Mouse (Mus musculus): ENCODE measurements around the gene Zcchc2. TPM values are rescaled to one million over a fixed set of nuclear protein-coding genes. Genes with fewer than 3 reads are reported as not detected.

Gene Zcchc2
- polyA plus RNA-seq, 2 experiments, result 2.8 to 12.1 TPM

GRCm38 (mm10) chr1:106069867-106070543, 79.8 kb downstream of the Zcchc2 start:
- 64% methylated on average over 7 of the region's 7 CpGs for WGBS
- Histone ChIP-seq H3K4me2 (replicated peaks; ENCODE audit: low read depth, low read length, severe bottlenecking) (no peak overlapping the region), H3K27ac (replicated peaks; ENCODE audit: low read depth, low read length) (no peak overlapping the region), H3K9me3 (ENCODE audit: control insufficient read depth, low read length) (no peaks in the 10 kb centered on the region), H3K4me1 (ENCODE audit: control insufficient read depth, insufficient read depth, low read length) (peaks cover 2% of the 10 kb centered on the region; the same call in 1 of the 2 replicates), H3K27me3 (ENCODE audit: control insufficient read depth, insufficient read depth, low read length) (no peaks in the 10 kb centered on the region), H3K36me3 (ENCODE audit: control insufficient read depth, insufficient read depth, low read length) (no peaks in the 10 kb centered on the region), H3K4me3 (replicated peaks; ENCODE audit: low read length) (no peak overlapping the region), H3K9ac (ENCODE audit: low read depth, low read length, severe bottlenecking) (no peak overlapping the region)
- ATAC-seq (ENCODE audit: low FRiP score, low read depth), result no peak
- TF ChIP-seq POLR2A (IDR thresholded peaks at IDR 0.05; ENCODE audit: borderline replicate concordance, extremely low read depth, insufficient read depth, insufficient read length), result no peak
- no peak for DNase-seq (ENCODE audit: low spot score)

- H3K4me3 ChIP-seq (replicated peaks; ENCODE audit: low read length), result no peak overlapping the region
- H3K27me3 ChIP-seq (ENCODE audit: control insufficient read depth, insufficient read depth, low read length), result no peaks in the 10 kb centered on the region
- no peak overlapping the region for H3K9ac ChIP-seq (ENCODE audit: low read depth, low read length, severe bottlenecking)
- no peak overlapping the region for H3K27ac ChIP-seq (replicated peaks; ENCODE audit: low read depth, low read length)
- H3K4me2 ChIP-seq (replicated peaks; ENCODE audit: low read depth, low read length, severe bottlenecking), result no peak overlapping the region
- 59% methylated on average over 4 of the region's 4 CpGs for WGBS
- H3K4me1 ChIP-seq (ENCODE audit: control insufficient read depth, insufficient read depth, low read length), result peaks cover 2% of the 10 kb centered on the region; the same call in 1 of the 2 replicates
- ATAC-seq (ENCODE audit: low FRiP score, low read depth) (no peak), DNase-seq (ENCODE audit: low spot score) (no peak)
- no peak for TF ChIP-seq POLR2A (IDR thresholded peaks at IDR 0.05; ENCODE audit: borderline replicate concordance, extremely low read depth, insufficient read depth, insufficient read length)
- no peaks in the 10 kb centered on the region for H3K36me3 ChIP-seq (ENCODE audit: control insufficient read depth, insufficient read depth, low read length)
- H3K9me3 ChIP-seq (ENCODE audit: control insufficient read depth, low read length), result no peaks in the 10 kb centered on the region
These were observed 80.6 kb downstream of the Zcchc2 start for GRCm38 (mm10) chr1:106070814-106071213.

GRCm38 (mm10) chr1:106071237-106072070, 81.2 kb downstream of the Zcchc2 start:
- ATAC-seq (ENCODE audit: low FRiP score, low read depth) (peak; percentile 60; the same call in 1 of the 2 replicates), DNase-seq (ENCODE audit: low spot score) (peak; percentile 79)
- H3K4me3 ChIP-seq (replicated peaks; ENCODE audit: low read length), result no peak overlapping the region
- 0 out of 2 replicates have a peak overlapping the region, but pooled peaks have one; percentile 25 for H3K9ac ChIP-seq (ENCODE audit: low read depth, low read length, severe bottlenecking)
- 11% methylated on average over 9 of the region's 9 CpGs for WGBS
- no peak for TF ChIP-seq POLR2A (IDR thresholded peaks at IDR 0.05; ENCODE audit: borderline replicate concordance, extremely low read depth, insufficient read depth, insufficient read length)
- no peak overlapping the region; the same call in 1 of the 2 replicates for H3K4me2 ChIP-seq (replicated peaks; ENCODE audit: low read depth, low read length, severe bottlenecking)
- H3K27ac ChIP-seq (replicated peaks; ENCODE audit: low read depth, low read length), result no peak overlapping the region
- H3K36me3 ChIP-seq (ENCODE audit: control insufficient read depth, insufficient read depth, low read length), result no peaks in the 10 kb centered on the region
- H3K9me3 ChIP-seq (ENCODE audit: control insufficient read depth, low read length), result no peaks in the 10 kb centered on the region
- H3K27me3 ChIP-seq (ENCODE audit: control insufficient read depth, insufficient read depth, low read length), result no peaks in the 10 kb centered on the region
- H3K4me1 ChIP-seq (ENCODE audit: control insufficient read depth, insufficient read depth, low read length), result peaks cover 2% of the 10 kb centered on the region; the same call in 1 of the 2 replicates

- H3K4me2 ChIP-seq (replicated peaks; ENCODE audit: low read depth, low read length, severe bottlenecking), result no peak overlapping the region; the same call in 1 of the 2 replicates
- no peak overlapping the region for H3K4me3 ChIP-seq (replicated peaks; ENCODE audit: low read length)
- H3K9ac ChIP-seq (ENCODE audit: low read depth, low read length, severe bottlenecking), result 0 out of 2 replicates have a peak overlapping the region, but pooled peaks have one; percentile 25
- H3K36me3 ChIP-seq (ENCODE audit: control insufficient read depth, insufficient read depth, low read length), result no peaks in the 10 kb centered on the region
- no peak for DNase-seq (ENCODE audit: low spot score)
- no peaks in the 10 kb centered on the region for H3K27me3 ChIP-seq (ENCODE audit: control insufficient read depth, insufficient read depth, low read length)
- TF ChIP-seq POLR2A (IDR thresholded peaks at IDR 0.05; ENCODE audit: borderline replicate concordance, extremely low read depth, insufficient read depth, insufficient read length), result no peak
- under 1% methylated on average over 10 of the region's 10 CpGs for WGBS
- no peak for ATAC-seq (ENCODE audit: low FRiP score, low read depth)
- no peak overlapping the region for H3K27ac ChIP-seq (replicated peaks; ENCODE audit: low read depth, low read length)
- no peaks in the 10 kb centered on the region for H3K9me3 ChIP-seq (ENCODE audit: control insufficient read depth, low read length)
- peaks cover 2% of the 10 kb centered on the region; the same call in 1 of the 2 replicates for H3K4me1 ChIP-seq (ENCODE audit: control insufficient read depth, insufficient read depth, low read length)
These were observed 81.8 kb downstream of the Zcchc2 start for GRCm38 (mm10) chr1:106072071-106072440.

GRCm38 (mm10) chr1:106073166-106073565, 83.0 kb downstream of the Zcchc2 start:
- no peaks in the 10 kb centered on the region for H3K36me3 ChIP-seq (ENCODE audit: control insufficient read depth, insufficient read depth, low read length)
- H3K27ac ChIP-seq (replicated peaks; ENCODE audit: low read depth, low read length), result no peak overlapping the region
- no peak for ATAC-seq (ENCODE audit: low FRiP score, low read depth)
- H3K9me3 ChIP-seq (ENCODE audit: control insufficient read depth, low read length), result no peaks in the 10 kb centered on the region
- DNase-seq (ENCODE audit: low spot score), result no peak
- no peak overlapping the region for H3K4me3 ChIP-seq (replicated peaks; ENCODE audit: low read length)
- no peak for TF ChIP-seq POLR2A (IDR thresholded peaks at IDR 0.05; ENCODE audit: borderline replicate concordance, extremely low read depth, insufficient read depth, insufficient read length)
- H3K27me3 ChIP-seq (ENCODE audit: control insufficient read depth, insufficient read depth, low read length), result no peaks in the 10 kb centered on the region
- WGBS, result 72% methylated on average over 7 of the region's 7 CpGs
- peaks cover 2% of the 10 kb centered on the region; the same call in 1 of the 2 replicates for H3K4me1 ChIP-seq (ENCODE audit: control insufficient read depth, insufficient read depth, low read length)
- H3K4me2 ChIP-seq (replicated peaks; ENCODE audit: low read depth, low read length, severe bottlenecking), result no peak overlapping the region
- H3K9ac ChIP-seq (ENCODE audit: low read depth, low read length, severe bottlenecking), result no peak overlapping the region
